Mouse (Mus musculus) neural tube, embryonic 13.5 days (tissue): ENCODE measurements around the gene Ang6. TPM values are rescaled to one million over a fixed set of nuclear protein-coding genes. Genes with fewer than 3 reads are reported as not detected.
"Not testable (repeated sequence)": the region's sequence is repeated elsewhere in the genome, so short reads cannot be mapped to it uniquely, and the experiment has no call there.

ENCODE experiments used
- ATAC-seq: fragments of 200-750 bp; cut with Nextera tagmentation; 2 replicates; pipeline ENCODE4 v1.8.0; 2017; ENCODE audit warnings: low read depth, mild to moderate bottlenecking, moderate TSS enrichment, moderate library complexity
- H3K27ac ChIP-seq: fragments of 300-500 bp; sonication (generic); replicated peaks from 2 replicates; pipeline ENCODE4 v1.5.1; 2015; ENCODE audit warnings: moderate library complexity, mild to moderate bottlenecking, inconsistent platforms
- H3K27me3 ChIP-seq: fragments of 300-500 bp; sonication (generic); 2 replicates; pipeline ENCODE4 v1.6.1; 2015; ENCODE audit warnings: mild to moderate bottlenecking, inconsistent platforms
- H3K36me3 ChIP-seq: fragments of 300-500 bp; sonication (generic); 2 replicates; pipeline ENCODE4 v1.6.1; 2015; ENCODE audit warnings: mild to moderate bottlenecking, inconsistent platforms
- H3K4me1 ChIP-seq: fragments of 300-500 bp; sonication (generic); replicated peaks from 2 replicates; pipeline ENCODE4 v1.6.1; 2015; ENCODE audit warnings: inconsistent platforms
- H3K4me2 ChIP-seq: fragments of 300-500 bp; sonication (generic); 2 replicates; pipeline ENCODE4 v1.6.1; 2015; ENCODE audit warnings: inconsistent platforms, mild to moderate bottlenecking, moderate library complexity
- H3K4me3 ChIP-seq: fragments of 300-500 bp; sonication (generic); 2 replicates; pipeline ENCODE4 v1.5.1; 2015; ENCODE audit warnings: mild to moderate bottlenecking, inconsistent platforms
- H3K9ac ChIP-seq: fragments of 300-500 bp; sonication (generic); 2 replicates; pipeline ENCODE4 v1.6.1; 2015; ENCODE audit warnings: moderate library complexity, mild to moderate bottlenecking, inconsistent platforms
- H3K9me3 ChIP-seq: fragments of 300-500 bp; sonication (generic); 2 replicates; pipeline ENCODE4 v1.6.1; 2016; ENCODE audit warnings: inconsistent platforms
- WGBS: fragments of 180-500 bp; shearing (Covaris S2); methylation state at CpG from one replicate; pipeline ENCODE4 v1.1.7; 2015; 5-methylcytosine and 5-hydroxymethylcytosine counted together
- polyA plus RNA-seq: library from polyadenylated mRNA; unstranded; fragments of >200 nt; fragmentation: Nextera tagmentation; extraction: Ambion mirVana; gene quantifications from 2 replicates; pipeline ENCODE4 v1.2.1, GENCODE M21; 2015

Ang6 gene
- polyA plus RNA-seq, 1 experiment from 2014 or later: not detected

- ATAC-seq, H3K4me2 ChIP-seq, H3K36me3 ChIP-seq, H3K4me3 ChIP-seq, H3K9me3 ChIP-seq, H3K27me3 ChIP-seq, H3K27ac ChIP-seq, H3K4me1 ChIP-seq, H3K9ac ChIP-seq: not testable (repeated sequence)
- WGBS: 71% methylated on average over 2 of the region's 2 CpGs
Measured at GRCm38 (mm10) chr14:43953382-43953781, 48.7 kb downstream of the Ang6 start.

Other genes starting within 250 kb of the Ang6 start
- not detected in 2 replicates for gene Gm8180, start 217.5 kb downstream of the Ang6 start, polyA plus RNA-seq
- 0.38 TPM in 1 of 2 replicates, not detected in the other for gene Ear1, start 126.8 kb downstream of the Ang6 start, polyA plus RNA-seq
- not detected in 2 replicates for gene Ear10, start 78.7 kb downstream of the Ang6 start, polyA plus RNA-seq
- 5.7 and 6.5 TPM in 2 replicates for gene Gm8113, start 76.9 kb downstream of the Ang6 start, polyA plus RNA-seq
- gene Ang5, start 45.2 kb downstream of the Ang6 start, polyA plus RNA-seq: not detected in 2 replicates
- 0.44 TPM in 1 of 2 replicates, not detected in the other for gene Ear2, start 100.4 kb upstream of the Ang6 start, polyA plus RNA-seq
- gene Gm3327, start 121.6 kb upstream of the Ang6 start, polyA plus RNA-seq: not detected in 2 replicates
- not detected in 2 replicates for gene Gm8212, start 195.4 kb upstream of the Ang6 start, polyA plus RNA-seq
- not detected in 2 replicates for gene 4930503E14Rik, start 211.0 kb upstream of the Ang6 start, polyA plus RNA-seq